Mouse (Mus musculus) ES-Bruce4 (cell line): Measurements from ENCODE around the gene Gse1.

Experiments used
- CTCF ChIP-seq: IDR thresholded peaks from one replicate; pipeline ENCODE4 v1.8.1; 2011; ENCODE audit warnings: low read depth, low read length
- EP300 ChIP-seq: IDR thresholded peaks from 2 replicates; pipeline ENCODE4 v1.6.1; 2011; ENCODE audit warnings: low read depth, low read length; ENCODE audit not compliant: insufficient read depth

GRCm38 (mm10) chr8:120569123-120569522 is 340.9 kb downstream of the Gse1 start:
- TF ChIP-seq CTCF (no peak), EP300 (no peak)
